Mouse (Mus musculus): ENCODE data around the gene Nacc2. TPM values are rescaled to one million over a fixed set of nuclear protein-coding genes. Genes with fewer than 3 reads are reported as not detected.

Nacc2 gene
- polyA plus RNA-seq, 1 experiment from 2014 or later = 3.9 TPM

GRCm38 (mm10) chr2:26019923-26020322 is 103.1 kb downstream of the Nacc2 start:
- peaks cover 18% of the 10 kb centered on the region for H3K4me1 ChIP-seq (ENCODE audit: insufficient read depth)
- peak overlapping the region; percentile 84 for H3K9ac ChIP-seq (replicated peaks)
- H3K4me2 ChIP-seq (ENCODE audit: low read depth, low read length) = peak overlapping the region; percentile 89
- WGBS (ENCODE audit: insufficient replicate concordance) = 51% methylated on average over 3 of the region's 3 CpGs
- H3K27ac ChIP-seq (ENCODE audit: low read depth) = peak overlapping the region; percentile 94; the same call in 1 of the 2 replicates
- ATAC-seq (no peak), DNase-seq (no peak)
- no peaks in the 10 kb centered on the region for H3K9me3 ChIP-seq (ENCODE audit: low read length)
- no peaks in the 10 kb centered on the region for H3K27me3 ChIP-seq (ENCODE audit: insufficient read depth, low read length)
- TF ChIP-seq EP300 (IDR thresholded peaks at IDR 0.05; ENCODE audit: low read depth) (no peak), CTCF (IDR thresholded peaks at IDR 0.05; ENCODE audit: low read depth) (no peak)
- H3K4me3 ChIP-seq (ENCODE audit: low read depth, low read length) = peak overlapping the region; percentile 90
- peaks cover 15% of the 10 kb centered on the region for H3K36me3 ChIP-seq (replicated peaks; ENCODE audit: insufficient read depth, low read length)

GRCm38 (mm10) chr2:26017326-26017725 is 105.7 kb downstream of the Nacc2 start:
- DNase-seq (no peak), ATAC-seq (no peak)
- Histone ChIP-seq H3K4me1 (ENCODE audit: insufficient read depth) (peaks cover 25% of the 10 kb centered on the region), H3K36me3 (replicated peaks; ENCODE audit: insufficient read depth, low read length) (peaks cover 40% of the 10 kb centered on the region), H3K4me2 (ENCODE audit: low read depth, low read length) (peak overlapping the region; percentile 89), H3K9me3 (ENCODE audit: low read length) (no peaks in the 10 kb centered on the region), H3K27me3 (ENCODE audit: insufficient read depth, low read length) (no peaks in the 10 kb centered on the region), H3K9ac (replicated peaks) (peak overlapping the region; percentile 84), H3K4me3 (ENCODE audit: low read depth, low read length) (peak overlapping the region; percentile 90), H3K27ac (ENCODE audit: low read depth) (peak overlapping the region; percentile 94)
- WGBS (ENCODE audit: insufficient replicate concordance) = 49% methylated on average over 4 of the region's 4 CpGs
- TF ChIP-seq CTCF (IDR thresholded peaks at IDR 0.05; ENCODE audit: low read depth) = no peak
- no peak for TF ChIP-seq EP300 (IDR thresholded peaks at IDR 0.05; ENCODE audit: low read depth)

- WGBS (ENCODE audit: insufficient replicate concordance) = 51% methylated on average over 3 of the region's 3 CpGs
- DNase-seq = peak; percentile 73
- Histone ChIP-seq H3K9ac (replicated peaks) (peak overlapping the region; percentile 73), H3K4me2 (ENCODE audit: low read depth, low read length) (peak overlapping the region; percentile 67), H3K4me3 (ENCODE audit: low read depth, low read length) (peak overlapping the region; percentile 51), H3K9me3 (ENCODE audit: low read length) (no peaks in the 10 kb centered on the region), H3K36me3 (replicated peaks; ENCODE audit: insufficient read depth, low read length) (peaks cover 76% of the 10 kb centered on the region), H3K4me1 (ENCODE audit: insufficient read depth) (peaks cover 15% of the 10 kb centered on the region), H3K27me3 (ENCODE audit: insufficient read depth, low read length) (no peaks in the 10 kb centered on the region), H3K27ac (ENCODE audit: low read depth) (peak overlapping the region; percentile 91)
- peak; percentile 99 for ATAC-seq
- TF ChIP-seq EP300 (IDR thresholded peaks at IDR 0.05; ENCODE audit: low read depth) (peak; percentile 99), CTCF (IDR thresholded peaks at IDR 0.05; ENCODE audit: low read depth) (no peak)
Measured at GRCm38 (mm10) chr2:26013674-26014073, 109.3 kb downstream of the Nacc2 start.

- Histone ChIP-seq H3K9me3 (ENCODE audit: low read length) (no peaks in the 10 kb centered on the region), H3K4me1 (ENCODE audit: insufficient read depth) (peaks cover 10% of the 10 kb centered on the region; the same call in 1 of the 2 replicates), H3K27ac (ENCODE audit: low read depth) (no peak overlapping the region), H3K9ac (replicated peaks) (peak overlapping the region; percentile 73), H3K4me3 (ENCODE audit: low read depth, low read length) (peak overlapping the region; percentile 51), H3K36me3 (replicated peaks; ENCODE audit: insufficient read depth, low read length) (peaks cover 96% of the 10 kb centered on the region), H3K27me3 (ENCODE audit: insufficient read depth, low read length) (no peaks in the 10 kb centered on the region), H3K4me2 (ENCODE audit: low read depth, low read length) (peak overlapping the region; percentile 67)
- DNase-seq (no peak), ATAC-seq (no peak)
- TF ChIP-seq EP300 (IDR thresholded peaks at IDR 0.05; ENCODE audit: low read depth) = no peak
- no peak for TF ChIP-seq CTCF (IDR thresholded peaks at IDR 0.05; ENCODE audit: low read depth)
- WGBS (ENCODE audit: insufficient replicate concordance) = 83% methylated on average over 1 of the region's 1 CpGs
Measured at GRCm38 (mm10) chr2:26011420-26011819, 111.6 kb downstream of the Nacc2 start.

Other genes starting within 250 kb of the Nacc2 start
- gene Camsap1, start 139.9 kb downstream of the Nacc2 start, polyA plus RNA-seq (2015; fragmentation: Nextera tagmentation; extraction: Ambion mirVana) = 3.1 and 3.3 TPM in 2 replicates
- 175 and 183 TPM in 2 replicates for gene Ubac1, start 101.5 kb downstream of the Nacc2 start, polyA plus RNA-seq (2015; fragmentation: Nextera tagmentation; extraction: Ambion mirVana)
- gene Lhx3, start 85.1 kb upstream of the Nacc2 start, polyA plus RNA-seq (2015; fragmentation: Nextera tagmentation; extraction: Ambion mirVana) = not detected in 2 replicates
- 3.7 and 4.1 TPM in 2 replicates for gene Qsox2, start 114.3 kb upstream of the Nacc2 start, polyA plus RNA-seq (2015; fragmentation: Nextera tagmentation; extraction: Ambion mirVana)
- 0.01 TPM in 1 of 2 replicates, not detected in the other for gene Ccdc187, start 171.3 kb upstream of the Nacc2 start, polyA plus RNA-seq (2015; fragmentation: Nextera tagmentation; extraction: Ambion mirVana)
- gene Gpsm1, start 192.3 kb upstream of the Nacc2 start, polyA plus RNA-seq (2015; fragmentation: Nextera tagmentation; extraction: Ambion mirVana) = 1.9 TPM in 2 replicates
- 7.5 and 7.9 TPM in 2 replicates for gene Dnlz, start 228.9 kb upstream of the Nacc2 start, polyA plus RNA-seq (2015; fragmentation: Nextera tagmentation; extraction: Ambion mirVana)
- gene Card9, start 237.7 kb upstream of the Nacc2 start, polyA plus RNA-seq (2015; fragmentation: Nextera tagmentation; extraction: Ambion mirVana) = 2.1 and 2.2 TPM in 2 replicates